9 mouse cellular contexts compared by ENCODE assay signal in genomic region chr15:84105924-84106500, GRCm38 (mm10). TPM values are rescaled to one million over a fixed set of nuclear protein-coding genes. Genes with fewer than 3 reads are reported as not detected.
DNase-seq lines count a peak whose midpoint lies in the region; ATAC-seq and TF ChIP-seq lines count a peak whose summit lies in the region.
"Had no signal": no experiment of that assay in that cellular context is flagged by ENCODE, and none has a peak within 500 bp of the region (broad histone marks: within the 10 kb centered on the region; RNA-seq: fewer than 3 reads in every experiment).

No protein-coding gene starts in this region.

- peak overlapping the region; percentile 86 for H3K4me3 ChIP-seq in E14TG2a.4 (replicated peaks; ENCODE audit: low read length)
- H3K4me3 ChIP-seq in forebrain, embryonic 13.5 days: peak overlapping the region; percentile 63
- H3K4me3 ChIP-seq in liver, embryonic 13.5 days (replicated peaks): peak overlapping the region; percentile 51

- ATAC-seq in cerebellum, adult (ENCODE audit: insufficient number of reproducible peaks, low FRiP score, low TSS enrichment): peak; percentile 17
- ATAC-seq in forebrain, embryonic 13.5 days: peak; percentile 42; the same call in 1 of the 2 replicates
- ATAC-seq in liver, embryonic 13.5 days (ENCODE audit: low read depth): no peak
- ATAC-seq: activated CD4-positive, CD25-positive, alpha-beta regulatory T cell, adult 4 months had no signal

- H3K4me1 ChIP-seq in E14TG2a.4 (replicated peaks; ENCODE audit: low read depth, low read length): peaks cover 51% of the 10 kb centered on the region
- peaks cover 24% of the 10 kb centered on the region for H3K4me1 ChIP-seq in forebrain, embryonic 13.5 days
- peaks cover 8% of the 10 kb centered on the region for H3K4me1 ChIP-seq in liver, embryonic 13.5 days (replicated peaks)

- peaks cover 42% of the 10 kb centered on the region for H3K27me3 ChIP-seq in E14TG2a.4 (ENCODE audit: insufficient read depth, low read length)
- H3K27me3 ChIP-seq in forebrain, embryonic 13.5 days: peaks cover 44% of the 10 kb centered on the region
- H3K27me3 ChIP-seq in liver, embryonic 13.5 days: peaks cover 51% of the 10 kb centered on the region

- no peak for TF ChIP-seq CTCF in E14TG2a.4 (conservative IDR thresholded peaks at IDR 0.05; ENCODE audit: low read length)

- peak overlapping the region; percentile 84 for H3K4me2 ChIP-seq in forebrain, embryonic 13.5 days
- peak overlapping the region; percentile 64 for H3K4me2 ChIP-seq in liver, embryonic 13.5 days

- H3K36me3 ChIP-seq in E14TG2a.4 (ENCODE audit: insufficient read depth, low read length): no peaks in the 10 kb centered on the region
- no peaks in the 10 kb centered on the region for H3K36me3 ChIP-seq in forebrain, embryonic 13.5 days (ENCODE audit: poor library complexity, severe bottlenecking)
- no peaks in the 10 kb centered on the region for H3K36me3 ChIP-seq in liver, embryonic 13.5 days

- peak overlapping the region; percentile 73 for H3K9ac ChIP-seq in forebrain, embryonic 13.5 days
- no peak overlapping the region for H3K9ac ChIP-seq in liver, embryonic 13.5 days

- no peak for DNase-seq in cerebellum, adult 11 months
- DNase-seq in liver, embryonic 13.5 days: no peak
- no peak for DNase-seq in spleen, postnatal 10 days (ENCODE audit: low spot score in 2 of 2)
- no peak for DNase-seq in right cerebral cortex, postnatal 14 days
- DNase-seq in embryo, embryonic 9.5 days (ENCODE audit: extremely low spot score): no peak

- no peaks in the 10 kb centered on the region for H3K9me3 ChIP-seq in E14TG2a.4 (ENCODE audit: low read length)
- no peaks in the 10 kb centered on the region for H3K9me3 ChIP-seq in forebrain, embryonic 13.5 days (replicated peaks)
- H3K9me3 ChIP-seq in liver, embryonic 13.5 days (replicated peaks): no peaks in the 10 kb centered on the region

- no peak overlapping the region for H3K27ac ChIP-seq in forebrain, embryonic 13.5 days
- no peak overlapping the region for H3K27ac ChIP-seq in liver, embryonic 13.5 days

- WGBS in forebrain, embryonic 13.5 days: 11% methylated on average over 12 of the region's 12 CpGs
- WGBS in liver, embryonic 13.5 days (ENCODE audit: insufficient replicate concordance): 11% methylated on average over 12 of the region's 12 CpGs

RNA-seq across cellular contexts. Expression of gene Sult4a1, which starts 0.5 kb away (rescaled TPM):
- polyA plus RNA-seq in forebrain, embryonic 13.5 days (2015; fragmentation: Nextera tagmentation; extraction: Ambion mirVana): 40.3 and 43.3 TPM in 2 replicates
- polyA plus RNA-seq in liver, embryonic 13.5 days (2015; fragmentation: Nextera tagmentation; extraction: Ambion mirVana): 0.12 and 0.24 TPM in 2 replicates
- polyA plus RNA-seq: activated CD4-positive, CD25-positive, alpha-beta regulatory T cell, adult 4 months had no signal

RNA-seq across cellular contexts. Expression of gene Pnpla5, which starts 17.0 kb away (rescaled TPM):
- not detected in 2 replicates for polyA plus RNA-seq in forebrain, embryonic 13.5 days (2015; fragmentation: Nextera tagmentation; extraction: Ambion mirVana)
- polyA plus RNA-seq in liver, embryonic 13.5 days (2015; fragmentation: Nextera tagmentation; extraction: Ambion mirVana): not detected in 2 replicates
- polyA plus RNA-seq: activated CD4-positive, CD25-positive, alpha-beta regulatory T cell, adult 4 months had no signal

RNA-seq across cellular contexts. Expression of gene Efcab6, which starts 40.8 kb away (rescaled TPM):
- 1.9 and 2.3 TPM in 2 replicates for polyA plus RNA-seq in forebrain, embryonic 13.5 days (2015; fragmentation: Nextera tagmentation; extraction: Ambion mirVana)
- polyA plus RNA-seq in liver, embryonic 13.5 days (2015; fragmentation: Nextera tagmentation; extraction: Ambion mirVana): not detected in 2 replicates
- polyA plus RNA-seq: activated CD4-positive, CD25-positive, alpha-beta regulatory T cell, adult 4 months had no signal

Comparison
In these comparisons a context has a peak if more than half of its experiments do, and no peak if none do; other contexts are left out.
1. RNA of gene Sult4a1, which starts 0.5 kb away (polyA plus RNA-seq): 40.3 to 43.3 TPM in forebrain, embryonic 13.5 days; 0.12 to 0.24 TPM in liver, embryonic 13.5 days; every median in the first group is over 10 times any median in the second.
2. Peak in every context shown above with its lines, with median percentiles within 50 percentile points of each other: H3K4me3 ChIP-seq.